ENCODE assay signal across 33 mouse cellular contexts in the genomic region with DNA sequence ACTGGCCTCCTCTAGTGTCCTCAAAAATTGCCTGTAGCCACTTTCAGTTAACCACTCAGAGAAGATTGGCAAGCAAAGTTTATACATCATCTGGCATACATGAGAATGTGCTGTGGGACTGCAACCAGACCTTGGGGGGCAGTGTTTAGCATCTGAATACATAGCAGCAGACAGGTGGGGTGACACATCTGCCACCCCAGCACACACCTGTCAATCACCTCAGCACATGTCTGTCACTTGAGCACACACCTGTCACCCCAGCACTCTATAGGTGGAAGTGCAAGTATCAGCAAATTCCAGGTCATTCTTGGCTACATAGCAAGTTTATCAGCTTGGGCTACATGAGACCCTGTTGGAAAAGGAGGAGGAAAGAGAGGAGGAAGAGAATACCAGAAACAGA. TPM values are rescaled to one million over a fixed set of nuclear protein-coding genes. Genes with fewer than 3 reads are reported as not detected.
"Had no signal": no experiment of that assay in that cellular context is flagged by ENCODE, and none has a peak within 500 bp of the region (broad histone marks: within the 10 kb centered on the region; RNA-seq: fewer than 3 reads in every experiment).

No protein-coding gene starts in this region.

- H3K4me2 ChIP-seq: embryonic facial prominence, embryonic 12.5 days; embryonic facial prominence, embryonic 13.5 days; embryonic facial prominence, embryonic 15.5 days; forebrain, embryonic 12.5 days; forebrain, embryonic 13.5 days; forebrain, embryonic 15.5 days had no signal

- H3K4me3 ChIP-seq: embryonic facial prominence, embryonic 10.5 days; embryonic facial prominence, embryonic 12.5 days; embryonic facial prominence, embryonic 13.5 days; embryonic facial prominence, embryonic 15.5 days; erythroblast, embryonic 14.5 days; forebrain, embryonic 10.5 days; forebrain, embryonic 12.5 days; forebrain, embryonic 13.5 days; forebrain, embryonic 15.5 days; gastrocnemius, adult 2 months; heart, adult 2 months had no signal

- H3K36me3 ChIP-seq: embryonic facial prominence, embryonic 10.5 days; embryonic facial prominence, embryonic 12.5 days; embryonic facial prominence, embryonic 13.5 days; embryonic facial prominence, embryonic 15.5 days; forebrain, embryonic 10.5 days; forebrain, embryonic 12.5 days; forebrain, embryonic 15.5 days had no signal

- DNase-seq: cerebellum, adult 9-10 months; cerebellum, adult 9-11 months; cerebellum, postnatal 10 days; cerebellum, postnatal 14 days; cerebellum, postnatal 25 days; cerebellum, postnatal 36 days; embryo, embryonic 11 days; forebrain, postnatal 0 days; gastrocnemius, adult 2 months; gastrocnemius, postnatal 10 days; gastrocnemius, postnatal 14 days; gastrocnemius, postnatal 25 days; gastrocnemius, postnatal 36 days; heart, adult 11 months; heart, adult 18-20 months; heart, adult 2 months had no signal

RNA-seq across cellular contexts. Expression of a gene that starts 3.4 kb away (rescaled TPM):
- polyA plus RNA-seq: cortical plate, adult 2 months; embryonic facial prominence, embryonic 10.5 days; embryonic facial prominence, embryonic 11.5 days; embryonic facial prominence, embryonic 12.5 days; embryonic facial prominence, embryonic 13.5 days; embryonic facial prominence, embryonic 14.5 days; embryonic facial prominence, embryonic 15.5 days; erythroblast, embryonic 14.5 days; forebrain, embryonic 10.5 days; forebrain, embryonic 11.5 days; forebrain, embryonic 12.5 days; forebrain, embryonic 14.5 days; forebrain, postnatal 0 days; frontal cortex, adult 2 months; gonadal fat pad, adult 2 months; heart, adult 2 months had no signal

RNA-seq across cellular contexts. Expression of a gene that starts 4.2 kb away (rescaled TPM):
- polyA plus RNA-seq: embryonic facial prominence, embryonic 10.5 days; embryonic facial prominence, embryonic 12.5 days; embryonic facial prominence, embryonic 13.5 days; embryonic facial prominence, embryonic 14.5 days; embryonic facial prominence, embryonic 15.5 days; erythroblast, embryonic 14.5 days; forebrain, embryonic 10.5 days; forebrain, embryonic 11.5 days; forebrain, embryonic 12.5 days; forebrain, embryonic 13.5 days; forebrain, embryonic 14.5 days; forebrain, embryonic 15.5 days; forebrain, embryonic 16.5 days; heart, adult 2 months had no signal
